Mouse (Mus musculus) CH12.LX (cell line): ENCODE results near the gene Map7.

Source experiments
- RCOR1 ChIP-seq: conservative IDR thresholded peaks from 2 replicates; pipeline ENCODE4 v1.6.1; 2012; ENCODE audit warnings: low read depth, mild to moderate bottlenecking, inconsistent platforms, low read length, improper control_type of control experiment
- ZC3H11A ChIP-seq: IDR thresholded peaks from 2 replicates; pipeline ENCODE4 v1.6.1; 2012; ENCODE audit warnings: low read depth, mild to moderate bottlenecking, inconsistent platforms, low read length, improper control_type of control experiment

DNA sequence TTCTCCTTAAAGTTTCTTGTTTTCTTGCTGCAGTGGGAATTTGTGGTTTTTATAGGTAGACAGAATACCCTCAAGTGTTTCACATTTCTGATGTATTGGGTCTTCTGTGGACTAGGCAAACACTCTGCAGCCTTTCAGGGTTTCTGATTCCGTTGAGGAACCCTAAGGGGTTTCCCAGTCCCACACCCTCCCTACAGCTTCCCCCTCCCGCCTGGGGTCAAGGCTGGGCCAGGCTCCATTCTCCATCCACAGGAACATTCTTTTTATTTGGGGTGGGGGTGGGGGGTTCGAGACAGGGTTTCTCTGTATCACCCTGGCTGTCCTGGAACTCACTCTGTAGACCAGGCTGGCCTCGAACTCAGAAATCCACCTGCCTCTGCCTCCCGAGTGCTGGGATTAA, 150.8 kb downstream of the Map7 start:
- TF ChIP-seq ZC3H11A: no peak
- no peak for TF ChIP-seq RCOR1
